Mouse (Mus musculus) limb, embryonic 12.5 days (tissue): Measurements from ENCODE around the gene Hypk. TPM values are rescaled to one million over a fixed set of nuclear protein-coding genes. Genes with fewer than 3 reads are reported as not detected.

Source experiments
- ATAC-seq: fragments of 200-750 bp; cut with Nextera tagmentation; 2 replicates; pipeline ENCODE4 v1.8.0; 2017; ENCODE audit warnings: low read depth, moderate TSS enrichment; ENCODE audit not compliant: insufficient number of reproducible peaks, insufficient read depth, low FRiP score, low TSS enrichment
- H3K27ac ChIP-seq: fragments of 300-500 bp; sonication (generic); 2 replicates; pipeline ENCODE4 v1.5.1; 2016; ENCODE audit warnings: mild to moderate bottlenecking, moderate library complexity
- H3K27me3 ChIP-seq: fragments of 300-500 bp; sonication (generic); 2 replicates; pipeline ENCODE4 v1.6.1; 2016; ENCODE audit warnings: mild to moderate bottlenecking, moderate library complexity
- H3K36me3 ChIP-seq: fragments of 300-500 bp; sonication (generic); 2 replicates; pipeline ENCODE4 v1.6.1; 2016; ENCODE audit warnings: mild to moderate bottlenecking, moderate library complexity
- H3K4me1 ChIP-seq: fragments of 300-500 bp; sonication (generic); replicated peaks from 2 replicates; pipeline ENCODE4 v1.6.1; 2016
- H3K4me2 ChIP-seq: fragments of 300-500 bp; sonication (generic); 2 replicates; pipeline ENCODE4 v1.6.1; 2016; ENCODE audit warnings: mild to moderate bottlenecking, moderate library complexity
- H3K4me3 ChIP-seq: fragments of 300-500 bp; sonication (generic); replicated peaks from 2 replicates; pipeline ENCODE4 v1.5.1; 2016; ENCODE audit warnings: mild to moderate bottlenecking
- H3K9ac ChIP-seq: fragments of 300-500 bp; sonication (generic); replicated peaks from 2 replicates; pipeline ENCODE4 v1.6.1; 2016; ENCODE audit warnings: mild to moderate bottlenecking, moderate library complexity
- H3K9me3 ChIP-seq: fragments of 300-500 bp; sonication (generic); 2 replicates; pipeline ENCODE4 v1.6.1; 2016; ENCODE audit warnings: mild to moderate bottlenecking, moderate library complexity
- whole genome bisulfite sequencing: fragments of 180-500 bp; shearing (Covaris S2); methylation state at CpG from one replicate; pipeline ENCODE4 v1.1.7; 2016; 5-methylcytosine and 5-hydroxymethylcytosine counted together
- polyA plus RNA-seq: library from polyadenylated mRNA; unstranded; fragments of >200 nt; fragmentation: Nextera tagmentation; extraction: Ambion mirVana; gene quantifications from 2 replicates; pipeline ENCODE4 v1.2.1, GENCODE M21; 2016

Hypk gene
- polyA plus RNA-seq, 1 experiment from 2014 or later = 153 TPM

- Histone ChIP-seq H3K4me3 (no peak overlapping the region), H3K27ac (no peak overlapping the region), H3K4me1 (no peaks in the 10 kb centered on the region), H3K9me3 (no peaks in the 10 kb centered on the region), H3K27me3 (no peaks in the 10 kb centered on the region), H3K4me2 (no peak overlapping the region), H3K36me3 (peaks cover 97% of the 10 kb centered on the region), H3K9ac (no peak overlapping the region)
- no peak for ATAC-seq
- 94% methylated on average over 2 of the region's 2 CpGs for WGBS
Measured at GRCm38 (mm10) chr2:121425890-121426289, 27.2 kb upstream of the Hypk start.

GRCm38 (mm10) chr2:121434854-121435253, 18.2 kb upstream of the Hypk start:
- WGBS = 98% methylated on average over 1 of the region's 1 CpGs
- H3K36me3 ChIP-seq = peaks cover 99% of the 10 kb centered on the region
- H3K9ac ChIP-seq = no peak overlapping the region
- H3K4me2 ChIP-seq = no peak overlapping the region
- H3K4me3 ChIP-seq = no peak overlapping the region
- no peak for ATAC-seq
- H3K4me1 ChIP-seq = no peaks in the 10 kb centered on the region
- H3K27me3 ChIP-seq = no peaks in the 10 kb centered on the region
- no peaks in the 10 kb centered on the region for H3K9me3 ChIP-seq
- H3K27ac ChIP-seq = no peak overlapping the region

- Histone ChIP-seq H3K36me3 (peaks cover 50% of the 10 kb centered on the region), H3K27me3 (peaks cover 6% of the 10 kb centered on the region), H3K4me1 (peaks cover 22% of the 10 kb centered on the region), H3K27ac (no peak overlapping the region), H3K4me3 (no peak overlapping the region), H3K4me2 (no peak overlapping the region), H3K9ac (no peak overlapping the region), H3K9me3 (no peaks in the 10 kb centered on the region)
- WGBS = 70% methylated on average over 4 of the region's 4 CpGs
- ATAC-seq = no peak
Measured at GRCm38 (mm10) chr2:121439746-121440145, 13.3 kb upstream of the Hypk start.

- H3K27me3 ChIP-seq = peaks cover 6% of the 10 kb centered on the region
- H3K9ac ChIP-seq = 0 out of 2 replicates have a peak overlapping the region, but pooled peaks have one; percentile 4
- no peaks in the 10 kb centered on the region for H3K9me3 ChIP-seq
- H3K27ac ChIP-seq = no peak overlapping the region
- H3K4me2 ChIP-seq = peak overlapping the region; percentile 92; the same call in 1 of the 2 replicates
- peaks cover 22% of the 10 kb centered on the region for H3K4me1 ChIP-seq
- 53% methylated on average over 5 of the region's 5 CpGs for WGBS
- H3K4me3 ChIP-seq = no peak overlapping the region
- ATAC-seq = no peak
- peaks cover 38% of the 10 kb centered on the region for H3K36me3 ChIP-seq
Measured at GRCm38 (mm10) chr2:121440834-121441605, 12.1 kb upstream of the Hypk start.

- peaks cover 22% of the 10 kb centered on the region for H3K4me1 ChIP-seq
- H3K27me3 ChIP-seq = peaks cover 6% of the 10 kb centered on the region
- peak; percentile 9; the same call in 1 of the 2 replicates for ATAC-seq
- WGBS = 6% methylated on average over 11 of the region's 11 CpGs
- peak overlapping the region; percentile 55 for H3K9ac ChIP-seq
- H3K36me3 ChIP-seq = peaks cover 31% of the 10 kb centered on the region
- peak overlapping the region; percentile 92 for H3K4me2 ChIP-seq
- peak overlapping the region; percentile 53 for H3K4me3 ChIP-seq
- no peak overlapping the region for H3K27ac ChIP-seq
- no peaks in the 10 kb centered on the region for H3K9me3 ChIP-seq
Measured at GRCm38 (mm10) chr2:121441800-121442199, 11.3 kb upstream of the Hypk start.

- H3K27me3 ChIP-seq = peaks cover 6% of the 10 kb centered on the region
- peaks cover 24% of the 10 kb centered on the region for H3K36me3 ChIP-seq
- 2% methylated on average over 30 of the region's 30 CpGs for WGBS
- H3K27ac ChIP-seq = no peak overlapping the region
- H3K4me1 ChIP-seq = peaks cover 22% of the 10 kb centered on the region
- no peaks in the 10 kb centered on the region for H3K9me3 ChIP-seq
- peak overlapping the region; percentile 53 for H3K4me3 ChIP-seq
- H3K4me2 ChIP-seq = peak overlapping the region; percentile 92
- peak; percentile 84 for ATAC-seq
- H3K9ac ChIP-seq = peak overlapping the region; percentile 55
Measured at GRCm38 (mm10) chr2:121442259-121443067, 10.6 kb upstream of the Hypk start.

- H3K27me3 ChIP-seq = peaks cover 6% of the 10 kb centered on the region
- H3K4me2 ChIP-seq = peak overlapping the region; percentile 92
- no peak for ATAC-seq
- peaks cover 22% of the 10 kb centered on the region for H3K4me1 ChIP-seq
- H3K27ac ChIP-seq = no peak overlapping the region
- peak overlapping the region; percentile 55; the same call in 1 of the 2 replicates for H3K9ac ChIP-seq
- peaks cover 19% of the 10 kb centered on the region for H3K36me3 ChIP-seq
- no peaks in the 10 kb centered on the region for H3K9me3 ChIP-seq
- peak overlapping the region; percentile 53 for H3K4me3 ChIP-seq
- 4% methylated on average over 8 of the region's 8 CpGs for WGBS
Measured at GRCm38 (mm10) chr2:121443068-121443349, 10.1 kb upstream of the Hypk start.

GRCm38 (mm10) chr2:121444178-121444577, 8.9 kb upstream of the Hypk start, which contains the start of gene Ell3:
TSS of gene Ell3 (minus strand) at chr2:121444278.
- WGBS = 87% methylated on average over 1 of the region's 1 CpGs

GRCm38 (mm10) chr2:121445117-121445516, 8.0 kb upstream of the Hypk start:
- peaks cover 23% of the 10 kb centered on the region for H3K4me1 ChIP-seq
- H3K4me2 ChIP-seq = no peak overlapping the region
- 74% methylated on average over 3 of the region's 3 CpGs for WGBS
- H3K27me3 ChIP-seq = peaks cover 6% of the 10 kb centered on the region
- no peak overlapping the region for H3K4me3 ChIP-seq
- H3K9ac ChIP-seq = no peak overlapping the region
- ATAC-seq = no peak
- H3K9me3 ChIP-seq = no peaks in the 10 kb centered on the region
- H3K36me3 ChIP-seq = no peaks in the 10 kb centered on the region
- H3K27ac ChIP-seq = no peak overlapping the region

More at GRCm38 (mm10) chr2:121444178-121444577, 8.9 kb upstream of the Hypk start, which contains the start of gene Ell3:
- no peak for ATAC-seq
- Histone ChIP-seq H3K4me2 (peak within 1 kb of the TSS; percentile 92), H3K27me3 (peaks cover 6% of the 10 kb centered on the region), H3K4me1 (peaks cover 22% of the 10 kb centered on the region), H3K4me3 (peak within 1 kb of the TSS; percentile 53; the same call in 1 of the 2 replicates), H3K27ac (no peak within 1 kb of the TSS), H3K9ac (peak within 1 kb of the TSS; percentile 55; the same call in 1 of the 2 replicates), H3K36me3 (peaks cover 7% of the 10 kb centered on the region), H3K9me3 (no peaks in the 10 kb centered on the region)

- H3K36me3 ChIP-seq = peaks cover 3% of the 10 kb centered on the region
- H3K4me3 ChIP-seq = no peak overlapping the region
- 77% methylated on average over 4 of the region's 4 CpGs for WGBS
- H3K9me3 ChIP-seq = no peaks in the 10 kb centered on the region
- no peak overlapping the region for H3K4me2 ChIP-seq
- H3K4me1 ChIP-seq = peaks cover 32% of the 10 kb centered on the region
- H3K27me3 ChIP-seq = peaks cover 6% of the 10 kb centered on the region
- H3K27ac ChIP-seq = no peak overlapping the region
- no peak for ATAC-seq
- no peak overlapping the region for H3K9ac ChIP-seq
Measured at GRCm38 (mm10) chr2:121446506-121446905, 6.6 kb upstream of the Hypk start.

- Histone ChIP-seq H3K4me2 (no peak overlapping the region), H3K9me3 (no peaks in the 10 kb centered on the region), H3K27ac (no peak overlapping the region), H3K27me3 (peaks cover 3% of the 10 kb centered on the region), H3K9ac (no peak overlapping the region), H3K4me3 (no peak overlapping the region), H3K4me1 (peaks cover 29% of the 10 kb centered on the region), H3K36me3 (peaks cover 5% of the 10 kb centered on the region)
- no peak for ATAC-seq
- 80% methylated on average over 3 of the region's 3 CpGs for WGBS
Measured at GRCm38 (mm10) chr2:121447006-121447405, 6.1 kb upstream of the Hypk start.
